Mouse (Mus musculus) right cerebral cortex, adult 2 months (tissue): Measurements from ENCODE around the gene Usb1.
A peak's percentile ranks its signal among the peaks of the same experiment; 100 is the strongest.

Source experiments
- DNase-seq, 2 experiments: peaks; one replicate each; pipeline ENCODE4 v3.0.0; 2021 to 2022; ENCODE audit warnings: low spot score in 2 of 2

Usb1 gene

GRCm38 (mm10) chr8:95336363-95336762 lies 4.3 kb downstream of the Usb1 start:
- DNase-seq, result no peak

- no peak for DNase-seq
Measured at GRCm38 (mm10) chr8:95341721-95342120, 9.6 kb downstream of the Usb1 start.

DNA sequence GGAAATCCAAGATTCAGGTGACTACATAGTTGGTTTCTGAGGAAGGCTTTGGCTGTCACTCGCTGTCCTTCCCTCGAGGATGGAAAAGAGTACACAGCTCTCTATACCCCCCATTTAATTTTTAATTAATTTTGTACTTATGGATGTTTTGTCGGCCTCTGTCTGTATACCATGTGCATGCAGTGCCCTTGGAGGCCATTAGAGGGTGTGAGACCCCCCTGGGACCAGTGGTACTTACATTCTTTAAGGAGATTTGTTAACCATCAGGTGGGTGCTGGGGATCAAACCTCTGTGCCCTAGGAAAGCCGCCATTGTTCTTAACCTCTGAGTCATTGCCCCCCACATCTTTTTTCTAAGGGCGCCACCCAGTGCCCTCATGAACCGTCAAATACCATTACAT lies 12.6 kb downstream of the Usb1 start:
- DNase-seq, result no peak

DNA sequence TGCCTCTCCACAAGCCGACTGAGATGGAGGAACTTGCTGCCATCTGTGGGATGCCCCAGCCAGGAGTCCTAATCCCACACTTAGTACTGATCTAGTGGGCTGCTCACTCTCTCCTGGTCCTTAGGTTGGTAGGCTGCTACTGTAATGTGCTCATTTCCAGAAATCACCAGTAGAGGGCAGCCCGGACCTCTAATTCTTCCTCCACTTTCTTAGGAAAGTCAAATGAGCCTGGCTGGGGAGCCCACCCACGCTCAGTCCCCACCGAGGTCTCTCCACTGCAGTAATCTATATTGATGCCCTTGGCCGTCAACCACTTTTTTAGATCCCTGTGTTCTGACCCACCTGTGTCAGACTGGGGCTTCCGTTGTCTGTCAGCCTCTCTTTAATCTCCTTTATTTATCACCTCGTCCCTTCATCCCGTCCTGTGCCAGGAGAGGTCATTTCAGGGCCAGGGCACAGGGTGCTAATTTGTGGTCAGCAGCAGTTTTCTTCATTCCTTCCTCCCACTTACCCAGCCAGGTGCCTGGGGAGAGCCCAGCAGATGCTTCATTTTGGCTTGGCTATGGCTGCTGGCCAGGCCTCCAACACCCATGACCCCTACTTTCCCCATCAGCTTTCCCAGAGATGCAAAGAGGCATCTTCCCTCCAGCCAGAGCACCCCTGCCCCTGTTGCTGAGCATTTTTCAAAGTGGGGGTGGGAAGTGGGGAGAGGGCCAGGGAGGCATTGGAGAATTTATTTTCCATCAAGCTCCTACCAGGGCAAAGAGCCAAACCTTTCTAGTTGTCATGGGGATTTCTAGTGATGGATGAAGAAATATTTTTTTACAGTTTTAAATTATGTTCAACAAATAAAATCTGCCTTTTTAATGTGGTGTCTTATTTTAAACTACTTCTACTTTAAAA lies 14.8 kb downstream of the Usb1 start:
- DNase-seq, result peak; percentile 84 to 87

DNA sequence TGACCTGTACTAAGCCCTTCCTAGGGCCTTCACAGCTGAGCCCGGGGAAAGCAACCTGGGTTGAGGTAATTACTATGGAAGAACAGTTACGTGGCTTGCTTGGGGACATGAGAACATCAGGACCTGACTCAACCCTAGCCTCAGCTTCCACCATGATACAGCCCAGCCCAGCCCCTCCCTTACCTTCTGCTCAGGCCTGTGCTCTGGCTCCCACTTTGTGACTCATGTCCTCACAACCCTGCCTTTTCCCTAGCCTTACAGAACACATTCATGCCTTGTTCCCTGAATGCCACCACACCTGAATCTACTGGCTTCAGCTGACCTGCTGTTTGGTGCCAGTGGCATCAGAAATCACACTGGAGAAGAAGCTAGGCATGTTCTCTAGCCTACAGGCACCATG lies 16.3 kb downstream of the Usb1 start:
- DNase-seq, result no peak

- peak; percentile 78 to 83 for DNase-seq
Measured at GRCm38 (mm10) chr8:95348811-95349630, 16.9 kb downstream of the Usb1 start.

GRCm38 (mm10) chr8:95351461-95351860 lies 19.4 kb downstream of the Usb1 start:
- DNase-seq, result peak in 1 of 2 experiments; percentile 28

GRCm38 (mm10) chr8:95352151-95352870 lies 20.2 kb downstream of the Usb1 start, which contains the start of gene Mmp15:
Gene Mmp15 (plus strand): TSS chr8:95352268.
- DNase-seq, result peak; percentile 60 to 68

DNA sequence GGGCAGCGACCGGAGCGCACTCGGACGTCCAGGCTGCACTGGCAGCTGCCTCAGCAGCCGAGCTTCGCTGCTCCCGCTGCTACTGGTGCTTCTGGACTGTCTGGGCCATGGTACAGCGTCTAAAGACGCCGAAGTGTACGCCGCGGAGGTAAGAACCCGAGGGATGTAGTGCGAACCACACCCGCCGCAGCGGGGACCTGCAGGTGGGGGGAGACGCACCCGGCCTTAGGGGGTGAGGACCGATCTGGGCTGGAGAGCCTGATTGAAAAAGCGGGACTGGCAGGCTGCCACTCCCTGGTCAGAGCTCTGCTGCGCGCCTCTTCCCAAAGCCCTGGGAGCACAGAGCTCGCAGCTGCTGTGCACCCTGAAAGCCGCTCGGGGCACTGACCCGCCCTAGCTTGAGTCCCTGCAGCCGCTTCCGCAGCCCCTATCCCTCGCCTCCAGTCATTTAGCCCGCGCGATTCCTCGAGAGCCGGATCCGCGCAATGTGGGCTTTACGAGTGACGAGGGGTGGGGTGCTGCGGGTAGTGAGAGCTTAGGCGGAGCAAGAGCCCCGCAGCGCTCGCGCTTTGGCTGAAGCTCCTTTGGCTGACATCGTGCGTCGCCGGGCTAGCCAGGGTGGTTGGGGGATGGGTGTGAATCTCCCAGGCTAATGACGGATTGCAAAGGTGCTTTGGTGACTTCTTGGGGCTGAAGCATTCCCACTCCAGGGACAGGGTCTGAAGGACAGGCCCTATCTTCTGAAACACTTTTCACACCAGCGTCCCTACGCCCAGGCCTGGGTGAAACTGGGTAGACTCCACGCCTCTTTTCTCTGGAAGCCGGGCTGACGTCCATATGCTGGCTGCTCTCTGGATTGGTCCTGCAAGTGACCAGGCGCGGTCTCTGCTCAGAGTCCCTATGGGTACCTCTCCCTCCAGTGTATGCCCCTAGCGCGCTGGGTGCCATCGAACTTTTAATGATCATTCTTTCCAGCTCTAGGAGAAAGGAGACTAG lies 21.1 kb downstream of the Usb1 start:
- DNase-seq, result peak; percentile 27 to 35

GRCm38 (mm10) chr8:95354606-95355005 lies 22.5 kb downstream of the Usb1 start:
- DNase-seq, result no peak

DNA sequence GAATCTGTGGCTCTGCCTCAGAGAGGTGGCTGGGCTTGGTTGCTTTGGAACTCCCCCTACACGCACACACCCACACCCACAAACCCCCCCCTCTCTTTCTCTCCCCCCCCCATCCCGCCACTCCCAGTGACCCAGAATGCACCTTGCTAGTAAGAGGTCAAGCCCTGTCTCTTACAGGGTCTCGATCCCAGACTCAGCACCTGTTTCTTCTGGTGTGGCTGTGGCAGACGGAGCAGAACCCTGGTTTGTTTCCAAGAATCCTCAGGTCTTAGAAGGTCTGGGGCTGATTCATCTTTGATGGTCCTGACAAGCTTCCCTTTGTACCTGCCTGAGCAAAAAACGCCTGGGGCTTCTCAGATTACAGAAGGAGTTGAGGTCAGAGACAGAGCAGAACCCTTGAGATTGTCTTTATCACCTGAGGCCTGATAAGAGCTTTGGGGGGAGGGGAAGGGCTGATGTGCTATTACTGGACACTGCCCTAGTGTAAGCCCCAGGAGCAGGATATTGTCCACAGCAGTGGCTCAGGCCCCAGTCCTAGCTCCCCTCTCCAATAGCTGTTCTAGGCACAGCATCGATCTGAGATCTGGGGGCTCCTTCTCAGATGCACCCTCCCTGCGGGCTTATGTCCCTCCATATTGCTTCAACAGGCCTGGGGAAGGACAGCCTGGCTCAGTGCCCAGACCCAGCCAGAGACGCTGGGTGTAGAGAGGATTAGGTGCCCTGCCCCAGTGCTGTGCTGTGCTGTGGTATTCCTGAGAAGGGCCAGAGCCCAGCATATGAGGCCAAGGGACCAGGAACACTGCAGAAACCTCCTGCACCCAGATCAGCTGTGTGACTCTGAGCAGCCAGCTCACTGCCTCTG lies 26.7 kb downstream of the Usb1 start:
- DNase-seq, result no peak

- DNase-seq, result no peak
Measured at GRCm38 (mm10) chr8:95360181-95361015, 28.3 kb downstream of the Usb1 start.

- no peak for DNase-seq
Measured at GRCm38 (mm10) chr8:95361016-95361341, 28.9 kb downstream of the Usb1 start.

GRCm38 (mm10) chr8:95362272-95362671 lies 30.2 kb downstream of the Usb1 start:
- no peak for DNase-seq

DNA sequence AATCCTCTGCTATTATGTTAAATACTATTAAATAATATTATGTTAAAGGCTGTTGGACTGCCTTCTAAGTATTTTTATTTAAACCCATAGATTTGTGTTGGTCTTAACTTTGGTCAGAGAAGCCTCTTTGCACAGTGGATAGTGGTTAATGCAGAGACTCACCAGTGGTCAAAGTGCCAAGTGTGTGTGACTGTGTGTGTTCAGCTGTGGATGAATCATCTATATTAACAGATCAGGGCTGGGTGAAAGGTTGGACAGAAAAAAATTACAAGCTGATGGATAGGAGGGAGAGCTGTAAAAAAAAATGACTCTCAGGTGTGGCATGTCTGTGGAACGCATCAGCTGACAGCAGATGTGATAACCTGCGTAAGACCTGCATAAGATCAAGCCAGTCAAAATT lies 31.8 kb downstream of the Usb1 start:
- DNase-seq, result no peak

GRCm38 (mm10) chr8:95369581-95370326 lies 37.7 kb downstream of the Usb1 start:
- no peak for DNase-seq

DNA sequence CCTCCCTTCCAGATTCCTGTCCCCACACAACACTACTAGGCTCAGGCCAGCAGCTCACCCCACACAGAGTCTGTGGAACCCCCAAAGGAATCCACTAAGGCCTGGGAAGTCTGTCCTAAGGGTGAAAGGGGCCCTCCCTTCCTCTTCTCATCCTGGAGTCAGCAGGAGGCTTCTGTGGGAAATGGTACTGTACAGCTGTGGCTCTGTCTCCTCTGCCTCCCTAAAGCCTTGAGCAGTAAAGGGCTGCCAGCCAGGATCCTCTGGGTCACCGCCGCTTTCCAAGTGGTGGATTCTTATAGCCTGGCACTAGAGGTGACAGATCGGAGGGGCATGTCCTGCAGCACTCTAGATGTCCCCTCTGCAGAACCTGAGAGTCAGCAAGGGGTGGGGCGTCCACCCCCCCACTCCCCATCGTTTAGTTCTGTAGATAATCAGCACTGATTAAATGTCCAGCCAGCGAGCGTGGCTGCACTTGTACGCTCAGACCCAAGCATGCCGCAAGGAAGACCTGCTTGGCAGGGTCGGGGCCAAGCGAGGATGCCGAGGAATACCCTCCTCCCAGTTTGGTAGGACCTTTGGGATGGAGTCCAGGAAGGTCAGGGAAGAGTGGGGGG lies 41.4 kb downstream of the Usb1 start:
- no peak for DNase-seq

DNA sequence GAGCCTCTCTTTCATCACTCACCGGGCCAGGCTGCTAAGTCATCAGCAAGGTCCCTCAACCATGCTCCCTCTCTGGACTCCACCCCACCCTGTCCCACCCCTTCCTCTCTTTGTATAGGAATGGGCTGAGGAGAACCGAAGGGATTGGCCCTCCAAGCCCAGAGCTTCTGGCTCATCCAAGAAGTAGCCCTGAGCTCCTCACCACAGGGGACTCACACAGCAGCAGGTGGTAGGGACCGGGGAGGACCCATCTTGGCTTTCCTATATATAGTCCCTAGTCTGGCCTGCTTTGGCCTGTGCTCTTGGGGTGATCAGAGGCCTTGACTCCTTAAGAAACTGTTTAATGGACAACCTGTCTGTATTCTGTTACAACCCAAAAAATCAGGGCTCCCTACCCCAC lies 42.3 kb downstream of the Usb1 start:
- DNase-seq, result no peak
